Mouse (Mus musculus) ES-E14 (cell line): ENCODE measurements around the gene Samd1. TPM values are rescaled to one million over a fixed set of nuclear protein-coding genes. Genes with fewer than 3 reads are reported as not detected.

Experiments used
- DNase-seq: peaks from one replicate; pipeline ENCODE4 v3.0.0-alpha.2; 2013; ENCODE audit warnings: low read depth, low spot score
- H3K27ac ChIP-seq: 2 replicates; pipeline ENCODE4 v1.5.1; 2012; ENCODE audit warnings: low read depth, mild to moderate bottlenecking, low read length, moderate library complexity, mixed read lengths; ENCODE audit not compliant: poor library complexity, insufficient read depth, severe bottlenecking
- H3K36me3 ChIP-seq: 2 replicates; pipeline ENCODE4 v1.6.1; 2012; ENCODE audit warnings: mild to moderate bottlenecking, low read length, moderate library complexity, mixed read lengths; ENCODE audit not compliant: control insufficient read depth, poor library complexity, insufficient read depth, severe bottlenecking
- H3K4me1 ChIP-seq, 2 experiments: fragments of 150-350 bp in 1 of 2; sonication (generic) in 1 of 2; 2 replicates each; pipeline ENCODE4 v1.6.1; 2012; ENCODE audit warnings: low read length in 2 of 2, mild to moderate bottlenecking in 1 of 2, mixed read lengths in 1 of 2; ENCODE audit not compliant: control insufficient read depth in 2 of 2, insufficient read depth in 2 of 2, poor library complexity in 1 of 2
- H3K4me3 ChIP-seq, 2 experiments: fragments of 150-350 bp in 1 of 2; sonication (generic) in 1 of 2; 2 replicates each; pipeline ENCODE4 v1.5.1; 2012; ENCODE audit warnings: low read length in 2 of 2, low read depth in 1 of 2, mild to moderate bottlenecking in 1 of 2, mixed read lengths in 1 of 2; ENCODE audit not compliant: insufficient read depth in 1 of 2, poor library complexity in 1 of 2, severe bottlenecking in 1 of 2
- H3K9ac ChIP-seq: 2 replicates; pipeline ENCODE4 v1.6.1; 2012; ENCODE audit warnings: low read depth, mild to moderate bottlenecking, low read length, mixed read lengths; ENCODE audit not compliant: poor library complexity, insufficient read depth, severe bottlenecking
- H3K9me3 ChIP-seq: fragments of 150-350 bp; sonication (generic); 2 replicates; pipeline ENCODE4 v1.6.1; 2012; ENCODE audit warnings: low read depth, mild to moderate bottlenecking, low read length; ENCODE audit not compliant: control insufficient read depth, insufficient read depth
- CHD2 ChIP-seq: IDR thresholded peaks from 2 replicates; pipeline ENCODE4 v1.6.1; 2014; ENCODE audit warnings: mild to moderate bottlenecking, low read depth, low read length, inconsistent platforms
- HCFC1 ChIP-seq: IDR thresholded peaks from 2 replicates; pipeline ENCODE4 v1.6.1; 2012; ENCODE audit warnings: low read length, inconsistent platforms, borderline replicate concordance; ENCODE audit not compliant: insufficient read depth
- MAFK ChIP-seq: IDR thresholded peaks from 2 replicates; pipeline ENCODE4 v1.6.1; 2014; ENCODE audit warnings: mild to moderate bottlenecking, low read depth, low read length, inconsistent platforms; ENCODE audit not compliant: insufficient read depth
- ZC3H11A ChIP-seq: IDR thresholded peaks from 2 replicates; pipeline ENCODE4 v1.6.1; 2012; ENCODE audit warnings: low read depth, mild to moderate bottlenecking, inconsistent platforms, low read length, borderline replicate concordance
- ZNF384 ChIP-seq: IDR thresholded peaks from 2 replicates; pipeline ENCODE4 v1.6.1; 2012; ENCODE audit warnings: low read depth, low read length, inconsistent platforms
- in situ Hi-C, 2 experiments: fragments of 600-800 bp; cut with MboI; formaldehyde crosslinking; loops; one replicate each; pipeline ENCODE4 v1.15.1; 2025; ENCODE audit warnings: low sequenced_read_pairs in 2 of 2, inconsistent platforms in 1 of 2; ENCODE audit not compliant: unreplicated experiment in 2 of 2
- total RNA-seq: library from RNA; depleted of rRNA; stranded (reverse); fragments of 300-350 nt; gene quantifications from 2 replicates; pipeline ENCODE4 v1.2.3, GENCODE M21; 2012

The Samd1 gene
- total RNA-seq, 1 experiment = 125 TPM

GRCm38 (mm10) chr8:83972150-83973120 is 25.0 kb upstream of the Samd1 start, which contains the start of gene Prkaca:
Prkaca (plus strand) TSS chr8:83972993.
- H3K9me3 ChIP-seq = no peaks in the 10 kb centered on the region
- no peak within 1 kb of the TSS for H3K27ac ChIP-seq
- TF ChIP-seq ZC3H11A (no peak), CHD2 (peak; percentile 95), MAFK (no peak), ZNF384 (no peak), HCFC1 (no peak)
- H3K4me1 ChIP-seq = peaks cover 2 to 10% of the 10 kb centered on the region in 2 experiments; a peak in 1 of 4 replicates
- peak within 1 kb of the TSS; percentile 88 to 94 for H3K4me3 ChIP-seq
- in situ Hi-C loops = no loop called here
- peak; percentile 97 for DNase-seq
- H3K9ac ChIP-seq = peak within 1 kb of the TSS; percentile 77
- peaks cover 15% of the 10 kb centered on the region for H3K36me3 ChIP-seq

DNA sequence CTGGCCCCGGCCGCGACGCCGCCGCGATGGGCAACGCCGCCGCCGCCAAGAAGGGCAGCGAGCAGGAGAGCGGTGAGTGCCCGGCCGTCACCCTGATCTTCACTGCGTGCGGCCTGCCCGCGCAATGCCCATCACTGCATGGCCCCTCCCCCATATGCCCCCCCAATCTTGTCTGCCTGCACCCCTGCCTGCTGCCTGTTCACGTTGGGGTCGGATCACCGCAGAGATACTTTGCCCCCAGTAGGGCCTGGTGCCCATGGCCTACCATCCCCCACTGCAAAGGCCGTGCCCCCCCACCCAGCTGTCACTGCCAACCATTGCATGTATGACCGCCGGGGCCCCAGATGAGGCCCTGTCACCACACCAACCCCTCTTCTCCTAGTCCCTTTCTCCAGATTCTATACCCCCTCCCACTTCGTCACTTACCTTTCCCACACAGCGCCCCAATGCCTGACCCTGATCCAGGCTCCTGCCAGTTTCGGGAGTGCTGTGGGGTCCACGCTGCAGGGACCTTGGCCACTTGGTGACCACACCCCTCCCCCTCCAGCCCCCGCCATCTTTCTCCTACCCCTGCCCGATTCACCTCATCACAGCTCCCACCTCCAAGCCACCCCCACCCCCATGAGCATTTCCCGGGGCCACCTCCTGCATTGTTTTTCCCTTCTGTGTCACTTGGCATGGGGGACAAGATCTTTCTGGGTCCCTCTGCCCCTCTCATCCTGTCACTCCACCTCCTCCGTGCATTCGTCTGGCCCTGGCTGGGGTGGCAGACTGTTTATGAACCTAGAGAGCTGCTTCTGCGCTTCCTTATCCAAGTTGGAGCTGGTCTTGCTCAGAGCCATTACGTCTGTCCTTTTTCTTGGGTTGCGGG is 24.1 kb upstream of the Samd1 start:
- H3K9ac ChIP-seq = peak overlapping the region; percentile 77
- in situ Hi-C loops = no loop called here
- H3K9me3 ChIP-seq = no peaks in the 10 kb centered on the region
- H3K4me3 ChIP-seq = peak overlapping the region; percentile 88 to 94
- H3K4me1 ChIP-seq = peaks cover 2 to 10% of the 10 kb centered on the region in 2 experiments; a peak in 1 of 4 replicates
- H3K27ac ChIP-seq = no peak overlapping the region
- no peak for DNase-seq
- peaks cover 8% of the 10 kb centered on the region for H3K36me3 ChIP-seq
- TF ChIP-seq ZC3H11A = no peak
- no peak for TF ChIP-seq ZNF384
- TF ChIP-seq MAFK = no peak
- TF ChIP-seq HCFC1 = no peak
- TF ChIP-seq CHD2 = no peak

DNA sequence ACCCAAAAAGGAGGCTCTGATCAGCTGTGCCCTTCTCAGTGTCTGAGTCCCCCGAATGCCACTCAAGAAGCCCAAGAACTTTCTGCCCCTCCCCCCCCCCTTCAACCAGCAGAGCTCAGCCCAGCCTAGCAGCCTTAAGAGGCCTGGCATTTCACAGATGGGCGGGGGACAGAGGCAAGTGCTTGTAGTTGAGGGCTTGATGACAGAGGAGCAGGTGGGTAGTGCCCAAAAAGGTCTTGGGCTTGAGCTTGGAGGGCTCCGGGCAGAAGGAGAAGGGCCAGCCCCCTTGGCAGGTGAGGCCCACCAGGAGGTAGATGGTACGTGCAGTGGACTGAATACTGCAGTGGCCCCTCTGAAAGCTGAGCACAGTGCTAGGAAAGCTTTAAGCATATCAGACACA is 23.0 kb upstream of the Samd1 start:
- H3K4me1 ChIP-seq = peaks cover 2 to 10% of the 10 kb centered on the region in 2 experiments; a peak in 1 of 4 replicates
- peaks cover 3% of the 10 kb centered on the region; the same call in 1 of the 2 replicates for H3K36me3 ChIP-seq
- H3K27ac ChIP-seq = no peak overlapping the region
- H3K9me3 ChIP-seq = no peaks in the 10 kb centered on the region
- H3K4me3 ChIP-seq = no peak overlapping the region
- no peak for TF ChIP-seq HCFC1
- no peak for TF ChIP-seq ZNF384
- no peak for TF ChIP-seq CHD2
- TF ChIP-seq ZC3H11A = no peak
- TF ChIP-seq MAFK = no peak
- in situ Hi-C loops = no loop called here
- H3K9ac ChIP-seq = no peak overlapping the region
- no peak for DNase-seq

GRCm38 (mm10) chr8:83976101-83976630 is 21.3 kb upstream of the Samd1 start:
- no peak for DNase-seq
- TF ChIP-seq MAFK (no peak), ZNF384 (no peak), CHD2 (no peak), ZC3H11A (no peak), HCFC1 (no peak)
- Histone ChIP-seq H3K4me1 (peaks cover 2 to 10% of the 10 kb centered on the region in 2 experiments; a peak in 1 of 4 replicates), H3K27ac (no peak overlapping the region), H3K9ac (no peak overlapping the region), H3K9me3 (no peaks in the 10 kb centered on the region), H3K36me3 (peaks cover 2% of the 10 kb centered on the region; the same call in 1 of the 2 replicates), H3K4me3 (no peak overlapping the region)
- in situ Hi-C loops = no loop called here
